Mouse (Mus musculus) urinary bladder, adult 2 months (tissue): ENCODE data around the gene Cd8a. TPM values are rescaled to one million over a fixed set of nuclear protein-coding genes. Genes with fewer than 3 reads are reported as not detected.

Experiments used
- polyA plus RNA-seq: library from polyadenylated mRNA; depleted of rRNA; stranded (reverse); fragments of >200 nt; gene quantifications from 2 replicates; pipeline ENCODE4 v1.2.3, GENCODE M21; 2012; rRNA removed

Cd8a gene
- polyA plus RNA-seq, 1 experiment = 0.73 TPM

Other genes starting within 250 kb of the Cd8a start
- gene Thnsl2, start 229.0 kb upstream of the Cd8a start, polyA plus RNA-seq = 10.0 and 10.5 TPM in 2 replicates
- gene Fabp1, start 173.6 kb upstream of the Cd8a start, polyA plus RNA-seq = 0.37 and 0.78 TPM in 2 replicates
- gene Krcc1, start 101.8 kb upstream of the Cd8a start, polyA plus RNA-seq = 55.8 and 60.0 TPM in 2 replicates
- 0.22 TPM in 2 replicates for gene Smyd1, start 51.2 kb upstream of the Cd8a start, polyA plus RNA-seq
- 0.28 and 0.31 TPM in 2 replicates for gene Cd8b1, start 50.6 kb upstream of the Cd8a start, polyA plus RNA-seq
- 47.4 and 54.8 TPM in 2 replicates for gene Rmnd5a, start 67.2 kb downstream of the Cd8a start, polyA plus RNA-seq
- 27.9 and 29.4 TPM in 2 replicates for gene Rnf103, start 120.5 kb downstream of the Cd8a start, polyA plus RNA-seq
- 121 and 128 TPM in 2 replicates for gene Chmp3, start 170.4 kb downstream of the Cd8a start, polyA plus RNA-seq